Comparison of ENCODE assay signal across 8 mouse cellular contexts in the genomic region with DNA sequence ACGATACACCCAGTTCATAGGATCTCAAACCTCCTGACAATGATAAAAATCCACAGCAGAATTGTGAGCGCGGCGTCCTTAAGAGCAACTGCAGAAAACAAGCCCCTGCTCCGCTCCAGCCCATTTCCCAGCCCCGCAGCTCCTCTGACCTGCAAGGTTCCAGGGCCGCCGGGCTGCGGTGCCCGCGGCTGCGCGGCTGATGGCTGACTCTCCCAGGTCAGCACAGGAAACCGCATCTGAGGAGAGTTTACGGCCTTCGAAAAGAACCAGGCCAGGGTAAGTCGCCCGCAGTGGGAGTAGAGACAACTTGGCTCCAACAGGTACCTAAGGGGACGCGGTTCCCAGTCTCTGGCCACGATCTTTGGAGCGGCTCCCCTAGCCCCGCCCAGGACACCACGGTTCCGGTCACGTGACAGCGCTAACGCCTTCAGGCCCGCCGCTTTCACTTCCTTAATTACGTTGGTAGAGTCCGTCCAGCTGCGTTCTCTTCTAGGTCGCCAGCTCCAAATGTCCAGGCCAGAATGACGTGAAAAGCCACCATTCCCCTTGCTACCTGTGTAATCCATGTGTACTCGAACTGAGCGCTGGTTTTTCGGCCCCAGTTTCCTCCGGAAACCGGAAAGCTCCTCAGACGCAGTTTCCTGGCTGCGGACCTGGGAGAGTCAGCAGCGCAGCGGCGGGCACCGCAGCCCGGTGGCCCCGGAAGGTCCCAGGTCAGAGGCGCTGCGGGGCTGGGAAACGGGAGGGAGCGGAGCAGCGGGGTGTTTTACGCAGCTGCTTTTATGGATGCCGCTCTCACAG. TPM values are rescaled to one million over a fixed set of nuclear protein-coding genes. Genes with fewer than 3 reads are reported as not detected.
DNase-seq lines count a peak whose midpoint lies in the region; ATAC-seq and TF ChIP-seq lines count a peak whose summit lies in the region.
"Not testable (repeated sequence)": the region's sequence is repeated elsewhere in the genome, so short reads cannot be mapped to it uniquely, and the experiment has no call there.

A gene (minus strand): TSS at position 358 of the 801 bp plus-strand sequence.
A gene (plus strand): TSS at position 446 of the 801 bp plus-strand sequence.

- H3K36me3 ChIP-seq in hindbrain, embryonic 14.5 days (replicated peaks; ENCODE audit: control insufficient read depth, insufficient read depth): not testable (repeated sequence)

- TF ChIP-seq CTCF in Patski (IDR thresholded peaks at IDR 0.05): not testable (repeated sequence)

- H3K9me3 ChIP-seq in hindbrain, embryonic 14.5 days (ENCODE audit: control insufficient read depth, low read length): not testable (repeated sequence)

- peaks cover 24% of the 10 kb centered on the region for H3K4me1 ChIP-seq in hindbrain, embryonic 14.5 days (replicated peaks; ENCODE audit: control insufficient read depth, insufficient read depth, low read length)

- peak; percentile 28 for DNase-seq in Patski (ENCODE audit: low read depth, low spot score)
- peak; percentile 79 to 83 for DNase-seq in cerebellum, postnatal 25 days
- peak; percentile 71 to 74 for DNase-seq in frontal cortex, postnatal 25 days (ENCODE audit: low spot score in 2 of 2)
- peak; percentile 77 for DNase-seq in hindbrain, embryonic 14.5 days (ENCODE audit: low spot score)
- DNase-seq in layer of hippocampus, postnatal 36 days: peak; percentile 83
- DNase-seq in lung, postnatal 25 days (ENCODE audit: low spot score): peak; percentile 77
- peak; percentile 50 for DNase-seq in retina, adult 2 months (ENCODE audit: low read depth, low spot score)
- peak; percentile 82 for DNase-seq in thymus, postnatal 25 days

- peak within 1 kb of the TSS; percentile 89 for H3K27ac ChIP-seq in hindbrain, embryonic 14.5 days

- in situ Hi-C loops in Patski (cut with MboI; ENCODE audit: low pct_unique_long_range_greater_than_20kb): loop anchor here (25.0 kb wide), 2 partner anchors 900 to 1600 kb away; a partner anchor contains a TSS

- POLR2A ChIA-PET in Patski (lab: Charles Lee): not testable (repeated sequence)

- CTCF ChIA-PET in Patski (lab: Charles Lee): not testable (repeated sequence)

- WGBS in hindbrain, embryonic 14.5 days: under 1% methylated on average over 40 of the region's 55 CpGs

- peak within 1 kb of the TSS; percentile 88 for H3K9ac ChIP-seq in hindbrain, embryonic 14.5 days

- not testable (repeated sequence) for H3K27me3 ChIP-seq in Patski; hindbrain, embryonic 14.5 days (ENCODE audit: control insufficient read depth, insufficient read depth, low read length)

- H3K4me3 ChIP-seq in hindbrain, embryonic 14.5 days (replicated peaks; ENCODE audit: low read length): peak within 1 kb of the TSS; percentile 75

- peak; percentile 99 for ATAC-seq in Patski
- peak; percentile 98 for ATAC-seq in hindbrain, embryonic 14.5 days (ENCODE audit: low FRiP score)

- H3K4me2 ChIP-seq in hindbrain, embryonic 14.5 days (replicated peaks): peak within 1 kb of the TSS; percentile 65

RNA-seq across cellular contexts. Expression of the first gene that starts in this region (rescaled TPM):
- polyA plus RNA-seq in Patski (2021): 15.3 TPM
- 20.0 and 22.2 TPM in 2 replicates for polyA plus RNA-seq in hindbrain, embryonic 14.5 days (2014; fragmentation: Nextera tagmentation; extraction: Ambion mirVana)
- total RNA-seq in layer of hippocampus, postnatal 36 days (2021): 10 to 100 TPM; 18.6 to 19.5 TPM

RNA-seq across cellular contexts. Expression of the second gene that starts in this region (rescaled TPM):
- 13.4 TPM for polyA plus RNA-seq in Patski (2021)
- 19.1 and 21.3 TPM in 2 replicates for polyA plus RNA-seq in hindbrain, embryonic 14.5 days (2014; fragmentation: Nextera tagmentation; extraction: Ambion mirVana)
- 10 to 100 TPM; 19.5 to 22.6 TPM for total RNA-seq in layer of hippocampus, postnatal 36 days (2021)

Comparison
In these comparisons a context has a peak if more than half of its experiments do, and no peak if none do; other contexts are left out.
1. Peak in every context shown above with its lines: DNase-seq, ATAC-seq, H3K4me3 ChIP-seq and H3K27ac ChIP-seq.
2. DNase-seq: peak in every context shown above with its lines; median percentile 83 in layer of hippocampus, postnatal 36 days; 82 in thymus, postnatal 25 days; 81 in cerebellum, postnatal 25 days; 77 in hindbrain, embryonic 14.5 days; 77 in lung, postnatal 25 days; 72 in frontal cortex, postnatal 25 days; 50 in retina, adult 2 months; 28 in Patski.